Mouse (Mus musculus) forebrain, embryonic 13.5 days (tissue): ENCODE measurements around the gene Gpr143. TPM values are rescaled to one million over a fixed set of nuclear protein-coding genes. Genes with fewer than 3 reads are reported as not detected.
A peak's percentile ranks its signal among the peaks of the same experiment; 100 is the strongest.
"Not testable (repeated sequence)": the region's sequence is repeated elsewhere in the genome, so short reads cannot be mapped to it uniquely, and the experiment has no call there.

ENCODE experiments used
- ATAC-seq: fragments of 200-750 bp; cut with Nextera tagmentation; 2 replicates; pipeline ENCODE4 v1.8.0; 2017
- H3K27ac ChIP-seq: fragments of 300-500 bp; sonication (generic); 2 replicates; pipeline ENCODE4 v1.5.1; 2015; ENCODE audit warnings: inconsistent platforms, mild to moderate bottlenecking, moderate library complexity
- H3K27me3 ChIP-seq: fragments of 300-500 bp; sonication (generic); 2 replicates; pipeline ENCODE4 v1.6.1; 2015; ENCODE audit warnings: mild to moderate bottlenecking, inconsistent platforms
- H3K36me3 ChIP-seq: fragments of 300-500 bp; sonication (generic); 2 replicates; pipeline ENCODE4 v1.6.1; 2015; ENCODE audit warnings: mild to moderate bottlenecking, inconsistent platforms; ENCODE audit not compliant: poor library complexity, severe bottlenecking
- H3K4me1 ChIP-seq: fragments of 300-500 bp; sonication (generic); 2 replicates; pipeline ENCODE4 v1.6.1; 2015; ENCODE audit warnings: inconsistent platforms
- H3K4me2 ChIP-seq: fragments of 300-500 bp; sonication (generic); 2 replicates; pipeline ENCODE4 v1.6.1; 2015; ENCODE audit warnings: inconsistent platforms, mild to moderate bottlenecking, moderate library complexity
- H3K4me3 ChIP-seq: fragments of 300-500 bp; sonication (generic); 2 replicates; pipeline ENCODE4 v1.5.1; 2015; ENCODE audit warnings: mild to moderate bottlenecking, inconsistent platforms
- H3K9ac ChIP-seq: fragments of 300-500 bp; sonication (generic); 2 replicates; pipeline ENCODE4 v1.6.1; 2015; ENCODE audit warnings: mild to moderate bottlenecking, inconsistent platforms
- H3K9me3 ChIP-seq: fragments of 300-500 bp; sonication (generic); replicated peaks from 2 replicates; pipeline ENCODE4 v1.6.1; 2016; ENCODE audit warnings: inconsistent platforms
- WGBS: fragments of 180-500 bp; shearing (Covaris S2); methylation state at CpG from one replicate; pipeline ENCODE4 v1.1.7; 2015; 5-methylcytosine and 5-hydroxymethylcytosine counted together
- polyA plus RNA-seq: library from polyadenylated mRNA; unstranded; fragments of >200 nt; fragmentation: Nextera tagmentation; extraction: Ambion mirVana; gene quantifications from 2 replicates; pipeline ENCODE4 v1.2.1, GENCODE M21; 2015

Gene Gpr143
- polyA plus RNA-seq, 1 experiment from 2014 or later = not detected

DNA sequence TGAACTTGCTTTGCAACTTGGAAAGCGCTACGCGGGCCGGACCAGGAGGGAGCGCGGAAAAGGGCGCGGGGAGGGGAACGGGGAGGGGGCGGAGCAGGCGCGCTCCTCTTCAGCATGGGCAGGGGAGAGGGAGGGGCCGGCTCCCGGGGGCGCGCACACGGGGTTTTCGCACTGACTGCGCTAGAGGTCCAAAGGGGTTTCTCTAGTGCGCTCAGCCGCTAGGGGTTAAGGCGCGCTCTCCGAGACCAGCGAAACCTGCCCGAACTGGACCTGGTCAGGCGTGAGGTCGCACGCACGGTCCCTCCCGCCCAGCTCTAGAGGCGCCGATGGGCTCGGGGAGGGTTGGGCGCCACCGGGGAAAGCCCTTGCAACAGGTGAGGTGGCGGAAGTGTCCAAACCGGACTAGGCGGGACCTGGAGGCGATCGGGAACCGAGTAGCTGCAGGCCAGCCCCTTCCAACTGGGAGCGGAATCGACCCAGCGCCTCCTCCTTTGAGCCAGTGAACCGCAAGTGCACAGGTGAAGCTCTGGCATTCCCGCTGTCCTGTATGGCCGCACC, 12.0 kb upstream of the Gpr143 start:
- H3K36me3 ChIP-seq = no peaks in the 10 kb centered on the region
- no peaks in the 10 kb centered on the region for H3K9me3 ChIP-seq
- peak overlapping the region; percentile 65 for H3K9ac ChIP-seq
- peak; percentile 94 for ATAC-seq
- peak overlapping the region; percentile 55 for H3K4me3 ChIP-seq
- peak overlapping the region; percentile 69 for H3K4me2 ChIP-seq
- no peak overlapping the region for H3K27ac ChIP-seq
- H3K4me1 ChIP-seq = no peaks in the 10 kb centered on the region
- peaks cover 14% of the 10 kb centered on the region; the same call in 1 of the 2 replicates for H3K27me3 ChIP-seq
- 17% methylated on average over 35 of the region's 48 CpGs for WGBS

DNA sequence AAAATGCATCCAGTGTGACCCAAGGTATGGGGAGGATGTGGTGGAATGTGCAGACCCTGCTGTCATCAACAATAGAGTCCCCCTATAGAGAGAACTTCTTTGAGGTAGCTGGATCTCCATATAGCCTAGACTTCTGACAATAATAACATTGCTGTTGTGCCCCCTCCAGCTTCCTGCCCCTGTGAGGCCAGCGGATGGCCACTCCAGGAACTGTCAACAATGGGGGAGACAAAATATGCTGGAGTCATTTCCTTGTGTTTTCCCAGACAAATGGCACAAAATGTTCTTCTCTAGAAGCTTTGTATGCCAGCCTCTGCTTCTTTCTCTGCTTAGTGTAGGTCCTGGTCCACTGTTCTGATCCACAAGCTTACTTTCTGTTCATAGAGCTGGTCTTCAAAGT, 6.4 kb downstream of the Gpr143 start:
- no peak overlapping the region for H3K27ac ChIP-seq
- no peaks in the 10 kb centered on the region for H3K4me1 ChIP-seq
- no peak overlapping the region for H3K9ac ChIP-seq
- 0 out of 2 replicates have a peak, but pooled peaks cover 8% of the 10 kb centered on the region for H3K27me3 ChIP-seq
- ATAC-seq = no peak
- no peak overlapping the region for H3K4me2 ChIP-seq
- H3K4me3 ChIP-seq = no peak overlapping the region
- H3K36me3 ChIP-seq = no peaks in the 10 kb centered on the region
- 95% methylated on average over 1 of the region's 1 CpGs for WGBS
- H3K9me3 ChIP-seq = no peaks in the 10 kb centered on the region

- Histone ChIP-seq H3K9me3 (no peaks in the 10 kb centered on the region), H3K4me2 (no peak overlapping the region), H3K9ac (no peak overlapping the region), H3K27me3 (0 out of 2 replicates have a peak, but pooled peaks cover 8% of the 10 kb centered on the region), H3K36me3 (no peaks in the 10 kb centered on the region), H3K4me3 (no peak overlapping the region), H3K4me1 (no peaks in the 10 kb centered on the region), H3K27ac (no peak overlapping the region)
- no peak for ATAC-seq
- 77% methylated on average over 2 of the region's 2 CpGs for WGBS
Measured at GRCm38 (mm10) chrX:152788611-152789010, 6.9 kb downstream of the Gpr143 start.

DNA sequence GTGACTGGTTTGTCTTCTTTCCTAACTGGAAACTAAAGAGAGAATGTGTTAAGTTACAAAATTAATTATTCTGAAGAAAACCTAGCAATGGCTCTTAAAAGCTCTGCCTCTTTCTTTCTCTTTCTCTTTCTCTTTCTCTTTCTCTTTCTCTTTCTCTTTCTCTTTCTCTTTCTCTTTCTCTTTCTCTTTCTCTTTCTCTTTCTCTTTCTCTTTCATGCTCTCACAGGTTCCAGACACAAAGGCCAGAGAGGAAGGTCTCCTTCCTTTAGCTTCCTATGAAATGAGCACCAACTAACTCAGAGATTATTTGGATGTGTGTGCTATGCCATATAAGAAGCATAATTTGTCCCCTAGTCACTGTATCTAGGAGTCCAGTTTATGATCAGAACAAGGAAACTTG, 23.6 kb downstream of the Gpr143 start:
- Histone ChIP-seq H3K36me3 (no peaks in the 10 kb centered on the region), H3K4me1 (no peaks in the 10 kb centered on the region)

GRCm38 (mm10) chrX:152813339-152813738, 31.6 kb downstream of the Gpr143 start:
- Histone ChIP-seq H3K27me3 (no peaks in the 10 kb centered on the region), H3K9ac (no peak overlapping the region), H3K36me3 (no peaks in the 10 kb centered on the region), H3K4me3 (no peak overlapping the region), H3K27ac (no peak overlapping the region), H3K9me3 (no peaks in the 10 kb centered on the region), H3K4me2 (no peak overlapping the region), H3K4me1 (no peaks in the 10 kb centered on the region)
- WGBS = 79% methylated on average over 3 of the region's 3 CpGs
- ATAC-seq = no peak

More for the DNA sequence above, 23.6 kb downstream of the Gpr143 start:
- Histone ChIP-seq H3K4me3 (no peak overlapping the region), H3K27me3 (no peaks in the 10 kb centered on the region), H3K4me2 (no peak overlapping the region), H3K9me3 (no peaks in the 10 kb centered on the region), H3K9ac (no peak overlapping the region), H3K27ac (no peak overlapping the region)
- no peak for ATAC-seq

- H3K4me1 ChIP-seq = no peaks in the 10 kb centered on the region
- no peaks in the 10 kb centered on the region for H3K36me3 ChIP-seq
- H3K4me2 ChIP-seq = no peak overlapping the region
- no peaks in the 10 kb centered on the region for H3K9me3 ChIP-seq
- H3K27ac ChIP-seq = no peak overlapping the region
- H3K4me3 ChIP-seq = no peak overlapping the region
- ATAC-seq = no peak
- no peak overlapping the region for H3K9ac ChIP-seq
- H3K27me3 ChIP-seq = no peaks in the 10 kb centered on the region
Measured at GRCm38 (mm10) chrX:152818996-152819395, 37.3 kb downstream of the Gpr143 start.

DNA sequence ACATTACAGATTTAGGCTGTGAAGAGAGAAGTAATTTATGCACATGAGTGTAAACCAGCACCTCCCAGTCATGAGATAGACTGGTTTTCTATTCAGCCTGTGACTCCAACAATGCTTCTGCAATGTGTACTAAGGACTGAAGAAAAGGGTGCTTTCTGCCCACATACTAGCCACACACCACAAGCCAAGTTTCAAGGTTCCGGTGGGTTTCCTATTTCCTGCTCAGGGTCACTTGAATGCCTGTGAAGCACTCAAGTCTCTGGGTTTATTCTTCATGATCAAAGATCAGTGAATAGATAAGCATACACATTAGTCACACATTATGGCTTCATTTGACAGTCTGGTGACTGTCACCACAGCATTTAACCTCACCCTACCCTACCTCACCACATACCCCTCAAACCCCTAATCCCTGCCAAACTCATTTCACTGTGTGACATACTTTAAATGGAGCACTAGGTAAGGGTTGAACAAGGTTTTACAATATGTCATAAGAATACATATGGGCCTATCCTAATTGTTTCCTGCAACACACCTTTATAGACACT, 49.4 kb downstream of the Gpr143 start:
- not testable (repeated sequence) for H3K27me3 ChIP-seq, H3K36me3 ChIP-seq, H3K9me3 ChIP-seq, H3K4me3 ChIP-seq, H3K4me2 ChIP-seq, H3K27ac ChIP-seq, H3K9ac ChIP-seq, ATAC-seq, H3K4me1 ChIP-seq
- no CpG with 5 or more reads among the region's 1 CpGs for WGBS

- WGBS = 28% methylated on average over 5 of the region's 5 CpGs
- not testable (repeated sequence) for H3K27me3 ChIP-seq, H3K4me3 ChIP-seq, H3K4me2 ChIP-seq, H3K9me3 ChIP-seq, H3K27ac ChIP-seq, H3K36me3 ChIP-seq, H3K9ac ChIP-seq, H3K4me1 ChIP-seq
- ATAC-seq = peak; percentile 50
Measured at GRCm38 (mm10) chrX:152834940-152835339, 53.2 kb downstream of the Gpr143 start.

- Histone ChIP-seq H3K9me3 (0 out of 2 replicates have a peak, but pooled peaks cover 8% of the 10 kb centered on the region), H3K9ac (no peak overlapping the region), H3K4me2 (no peak overlapping the region), H3K4me1 (no peaks in the 10 kb centered on the region), H3K27ac (no peak overlapping the region), H3K4me3 (no peak overlapping the region), H3K27me3 (no peaks in the 10 kb centered on the region), H3K36me3 (no peaks in the 10 kb centered on the region)
- ATAC-seq = no peak
- 92% methylated on average over 3 of the region's 3 CpGs for WGBS
Measured at GRCm38 (mm10) chrX:152855076-152855772, 73.5 kb downstream of the Gpr143 start.

Other genes with a start within 250 kb of the Gpr143 start
- gene Cldn34a, start 218.6 kb upstream of the Gpr143 start, polyA plus RNA-seq = not detected in 2 replicates
- gene Shroom2, start 12.5 kb upstream of the Gpr143 start, polyA plus RNA-seq = 17.3 and 25.3 TPM in 2 replicates
- 3.3 and 3.7 TPM in 2 replicates for gene Usp51, start 224.5 kb downstream of the Gpr143 start, polyA plus RNA-seq